Mouse (Mus musculus) left cerebral cortex, adult 2 months (tissue): ENCODE results near the gene Zswim5. TPM values are rescaled to one million over a fixed set of nuclear protein-coding genes. Genes with fewer than 3 reads are reported as not detected.
A peak's percentile ranks its signal among the peaks of the same experiment; 100 is the strongest.
"Not testable (repeated sequence)": the region's sequence is repeated elsewhere in the genome, so short reads cannot be mapped to it uniquely, and the experiment has no call there.

Experiments
- DNase-seq, 2 experiments: peaks; one replicate each; pipeline ENCODE4 v3.0.0; 2021 to 2022; ENCODE audit warnings: low spot score in 2 of 2, mixed read lengths in 1 of 2; ENCODE audit errors: extremely low spot score in 1 of 2
- H3K27ac ChIP-seq: fragments of 200-600 bp; 2 replicates; pipeline ENCODE4 v1.8.1; 2022
- H3K4me3 ChIP-seq: fragments of 200-600 bp; 2 replicates; pipeline ENCODE4 v1.8.1; 2022
- CTCF ChIP-seq: fragments of 200-600 bp; IDR thresholded peaks from 2 replicates; pipeline ENCODE4 v1.8.1; 2022; ENCODE audit warnings: antibody characterized with exemption, mild to moderate bottlenecking, moderate library complexity
- intact Hi-C: fragments of 180-260 bp; cut with DNase I; formaldehyde crosslinking; loops from one replicate; pipeline ENCODE4 v1.15.1; 2025
- long read RNA-seq, 2 experiments: library from polyadenylated mRNA; stranded (forward); transcript quantifications; one replicate each; pipeline ENCODE4 v2.0.0; 2021; ENCODE audit warnings: borderline mapping rate in 2 of 2
- total RNA-seq, 2 experiments: library from RNA; stranded (reverse); gene quantifications; 2 replicates each; pipeline ENCODE4 v1.2.3; 2021

Zswim5 gene
- total RNA-seq, result 10 to 100 TPM in 1 of 2 experiments, 1 to 10 TPM in 1; 9.3 to 11.0 TPM
- long read RNA-seq, experiment 1, full-length matches to known transcripts, result 4 of 7 reads
- long read RNA-seq, experiment 1, partial matches to known transcripts, result 1 of 7 reads
- long read RNA-seq, experiment 1, other reads (novel, unspliced or antisense), result 2 of 7 reads
- long read RNA-seq, experiment 2, full-length matches to known transcripts, result 4 of 6 reads
- long read RNA-seq, experiment 2, partial matches to known transcripts, result 2 of 6 reads
- long read RNA-seq, experiment 2, other reads (novel, unspliced or antisense), result 0 of 6 reads

- intact Hi-C loops, result loop anchor here (2.0 to 5.0 kb wide), 4 partner anchors 50 to 110 kb away; no protein-coding TSS in a partner anchor
- no peak; the same call in 1 of the 2 replicates for TF ChIP-seq CTCF
- peak; percentile 76 to 80 for DNase-seq
- Histone ChIP-seq H3K27ac (peak within 1 kb of the TSS; percentile 91), H3K4me3 (peak within 1 kb of the TSS; percentile 83)
Observed at GRCm38 (mm10) chr4:116876995-116877728, at the start of gene Zswim5. Gene Zswim5 (plus strand): TSS chr4:116877376.

- Histone ChIP-seq H3K27ac (no peak overlapping the region), H3K4me3 (no peak overlapping the region)
- TF ChIP-seq CTCF, result peak; percentile 84
- intact Hi-C loops, result loop anchor here (5.0 kb wide), 1 partner anchor 49 kb away; the partner anchor contains the start of gene Zswim5
- DNase-seq, result no peak
Observed at GRCm38 (mm10) chr4:116827819-116828218, 49.4 kb upstream of the Zswim5 start.

GRCm38 (mm10) chr4:116829364-116830069 lies 47.7 kb upstream of the Zswim5 start:
- intact Hi-C loops, result loop anchor here (5.0 kb wide), 1 partner anchor 48 kb away; the partner anchor contains the start of gene Zswim5
- DNase-seq, result no peak

GRCm38 (mm10) chr4:116830070-116830368 lies 47.2 kb upstream of the Zswim5 start:
- no peak for DNase-seq
- Histone ChIP-seq H3K4me3 (no peak overlapping the region), H3K27ac (no peak overlapping the region)
- intact Hi-C loops, result no loop called here
- no peak for TF ChIP-seq CTCF

More at GRCm38 (mm10) chr4:116829364-116830069, 47.7 kb upstream of the Zswim5 start:
- no peak overlapping the region for H3K4me3 ChIP-seq
- no peak overlapping the region for H3K27ac ChIP-seq
- no peak for TF ChIP-seq CTCF

GRCm38 (mm10) chr4:116838999-116839398 lies 38.2 kb upstream of the Zswim5 start:
- no peak for DNase-seq
- TF ChIP-seq CTCF, result no peak
- intact Hi-C loops, result no loop called here
- Histone ChIP-seq H3K27ac (no peak overlapping the region), H3K4me3 (no peak overlapping the region)

- H3K4me3 ChIP-seq, H3K27ac ChIP-seq, DNase-seq, intact Hi-C loops: not testable (repeated sequence)
Observed at GRCm38 (mm10) chr4:116840096-116840495, 37.1 kb upstream of the Zswim5 start.

GRCm38 (mm10) chr4:116840841-116841240 lies 36.3 kb upstream of the Zswim5 start:
- Histone ChIP-seq H3K4me3 (no peak overlapping the region), H3K27ac (no peak overlapping the region)
- DNase-seq, result no peak
- intact Hi-C loops, result no loop called here
- TF ChIP-seq CTCF, result no peak

GRCm38 (mm10) chr4:116844324-116844723 lies 32.9 kb upstream of the Zswim5 start:
- no peak for DNase-seq
- H3K27ac ChIP-seq, result no peak overlapping the region
- intact Hi-C loops, result no loop called here
- no peak for TF ChIP-seq CTCF
- H3K4me3 ChIP-seq, result no peak overlapping the region

GRCm38 (mm10) chr4:116849901-116850300 lies 27.3 kb upstream of the Zswim5 start:
- H3K27ac ChIP-seq, result no peak overlapping the region
- DNase-seq, result no peak
- no peak overlapping the region for H3K4me3 ChIP-seq
- TF ChIP-seq CTCF, result no peak
- intact Hi-C loops, result no loop called here

- intact Hi-C loops, result no loop called here
- no peak for TF ChIP-seq CTCF
- H3K27ac ChIP-seq, result no peak overlapping the region
- H3K4me3 ChIP-seq, result no peak overlapping the region
- no peak for DNase-seq
Observed at GRCm38 (mm10) chr4:116854286-116854685, 22.9 kb upstream of the Zswim5 start.

- H3K4me3 ChIP-seq, result no peak overlapping the region
- intact Hi-C loops, result no loop called here
Observed at GRCm38 (mm10) chr4:116857203-116857602, 20.0 kb upstream of the Zswim5 start.

GRCm38 (mm10) chr4:116859711-116860110 lies 17.5 kb upstream of the Zswim5 start:
- DNase-seq, result no peak
- Histone ChIP-seq H3K4me3 (no peak overlapping the region), H3K27ac (no peak overlapping the region)
- intact Hi-C loops, result no loop called here
- TF ChIP-seq CTCF, result no peak

More at GRCm38 (mm10) chr4:116857203-116857602, 20.0 kb upstream of the Zswim5 start:
- no peak for DNase-seq
- H3K27ac ChIP-seq, result no peak overlapping the region
- TF ChIP-seq CTCF, result no peak
